Mouse (Mus musculus) stomach, embryonic 15.5 days (tissue): Measurements from ENCODE around the gene Baz2b. TPM values are rescaled to one million over a fixed set of nuclear protein-coding genes. Genes with fewer than 3 reads are reported as not detected.

Experiments used
- ATAC-seq: fragments of 200-750 bp; cut with Nextera tagmentation; 2 replicates; pipeline ENCODE4 v1.8.0; 2017; ENCODE audit warnings: low read depth, moderate number of reproducible peaks, moderate TSS enrichment; ENCODE audit not compliant: insufficient read depth, low FRiP score
- H3K27ac ChIP-seq: fragments of 300-500 bp; sonication (generic); 2 replicates; pipeline ENCODE4 v1.5.1; 2015; ENCODE audit warnings: mild to moderate bottlenecking, inconsistent platforms
- H3K27me3 ChIP-seq: fragments of 300-500 bp; sonication (generic); replicated peaks from 2 replicates; pipeline ENCODE4 v1.6.1; 2015; ENCODE audit warnings: inconsistent platforms
- H3K36me3 ChIP-seq: fragments of 300-500 bp; sonication (generic); 2 replicates; pipeline ENCODE4 v1.6.1; 2015; ENCODE audit warnings: inconsistent platforms
- H3K4me1 ChIP-seq: fragments of 300-500 bp; sonication (generic); 2 replicates; pipeline ENCODE4 v1.6.1; 2015; ENCODE audit warnings: inconsistent platforms
- H3K4me2 ChIP-seq: fragments of 300-500 bp; sonication (generic); 2 replicates; pipeline ENCODE4 v1.6.1; 2015; ENCODE audit warnings: mild to moderate bottlenecking, inconsistent platforms
- H3K4me3 ChIP-seq: fragments of 300-500 bp; sonication (generic); replicated peaks from 2 replicates; pipeline ENCODE4 v1.5.1; 2015; ENCODE audit warnings: inconsistent platforms
- H3K9ac ChIP-seq: fragments of 300-500 bp; sonication (generic); 2 replicates; pipeline ENCODE4 v1.6.1; 2015; ENCODE audit warnings: inconsistent platforms
- H3K9me3 ChIP-seq: fragments of 300-500 bp; sonication (generic); 2 replicates; pipeline ENCODE4 v1.6.1; 2016; ENCODE audit warnings: inconsistent platforms
- WGBS: fragments of 180-500 bp; shearing (Covaris S2); methylation state at CpG from one replicate; pipeline ENCODE4 v1.1.7; 2015; 5-methylcytosine and 5-hydroxymethylcytosine counted together
- polyA plus RNA-seq: library from polyadenylated mRNA; unstranded; fragments of >200 nt; fragmentation: Nextera tagmentation; extraction: Ambion mirVana; gene quantifications from 2 replicates; pipeline ENCODE4 v1.2.1, GENCODE M21; 2015

Baz2b gene
- polyA plus RNA-seq, 1 experiment from 2014 or later = 47.8 TPM

DNA sequence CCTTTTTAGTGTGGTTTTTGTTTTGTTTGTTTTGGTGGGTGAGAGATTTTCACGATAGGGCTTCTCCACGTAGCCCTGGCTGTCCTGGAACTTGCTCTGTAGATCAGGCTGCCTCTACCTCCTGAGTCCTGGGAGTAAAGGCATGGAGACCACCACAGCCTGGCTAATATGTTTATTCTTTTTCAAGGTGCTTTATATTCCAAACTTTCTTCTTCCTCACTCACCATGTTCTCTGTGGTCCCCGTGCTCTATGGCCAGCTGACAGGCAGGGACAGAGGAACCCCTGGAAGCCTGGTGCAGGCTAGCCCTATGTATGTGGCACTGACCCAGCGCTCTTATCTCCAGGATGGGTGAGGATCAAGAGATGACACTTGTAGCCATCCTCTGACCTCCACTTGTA, 94.7 kb downstream of the Baz2b start:
- ATAC-seq = no peak; the same call in 1 of the 2 replicates
- no peaks in the 10 kb centered on the region for H3K9me3 ChIP-seq
- H3K9ac ChIP-seq = no peak overlapping the region
- no peak overlapping the region for H3K4me3 ChIP-seq
- no peak overlapping the region for H3K27ac ChIP-seq
- no peak overlapping the region for H3K4me2 ChIP-seq
- no peaks in the 10 kb centered on the region for H3K27me3 ChIP-seq
- peaks cover 5% of the 10 kb centered on the region; the same call in 1 of the 2 replicates for H3K36me3 ChIP-seq
- WGBS = 77% methylated on average over 4 of the region's 4 CpGs
- H3K4me1 ChIP-seq = peaks cover 12% of the 10 kb centered on the region

DNA sequence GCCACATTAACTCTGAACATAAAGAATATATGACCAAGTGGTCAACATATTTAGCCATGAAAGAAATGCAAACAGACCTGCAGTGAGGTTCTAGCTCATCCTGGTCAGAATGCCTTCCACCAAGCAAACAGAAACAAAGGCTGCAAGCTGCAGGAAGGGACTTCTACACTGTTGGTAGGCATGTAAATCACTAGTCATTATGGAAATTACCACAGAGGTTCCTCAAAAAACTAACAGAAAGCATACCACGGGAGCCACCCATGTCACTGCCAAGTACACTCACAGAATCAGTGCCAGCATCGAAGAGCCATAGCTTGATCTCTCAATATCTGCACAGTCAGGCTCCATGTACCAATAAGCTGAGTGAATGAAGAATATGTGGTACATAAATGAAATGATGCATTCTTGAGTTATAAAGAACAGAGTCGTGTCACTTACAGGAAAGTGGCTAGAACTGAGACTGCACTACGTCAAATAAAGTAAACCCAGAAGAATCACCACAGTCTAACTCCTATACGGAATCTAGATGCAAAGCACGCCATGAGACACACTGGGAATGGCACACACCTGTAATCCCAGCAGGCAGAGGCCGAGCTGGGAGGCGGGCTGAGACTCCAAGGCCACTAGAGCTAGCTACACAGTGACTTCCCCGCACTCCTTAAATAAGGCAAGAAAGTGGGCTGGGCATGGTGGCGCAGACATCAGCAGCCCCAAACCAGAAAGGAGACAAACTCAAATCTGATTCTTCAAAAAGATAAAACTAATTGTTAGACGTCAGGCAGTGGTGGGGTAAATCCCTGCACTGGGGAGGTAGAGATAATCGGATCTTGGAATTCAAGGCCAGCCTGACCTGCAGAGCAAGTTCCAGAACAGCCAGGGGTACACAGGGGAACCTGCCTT, 95.7 kb downstream of the Baz2b start:
- 71% methylated on average over 12 of the region's 12 CpGs for WGBS
- no peak overlapping the region for H3K27ac ChIP-seq
- 0 out of 2 replicates have a peak, but pooled peaks have one; percentile 27 for ATAC-seq
- no peak overlapping the region for H3K9ac ChIP-seq
- peaks cover 5% of the 10 kb centered on the region; the same call in 1 of the 2 replicates for H3K36me3 ChIP-seq
- no peaks in the 10 kb centered on the region for H3K27me3 ChIP-seq
- H3K4me1 ChIP-seq = peaks cover 11% of the 10 kb centered on the region
- H3K9me3 ChIP-seq = no peaks in the 10 kb centered on the region
- no peak overlapping the region for H3K4me2 ChIP-seq
- no peak overlapping the region for H3K4me3 ChIP-seq

DNA sequence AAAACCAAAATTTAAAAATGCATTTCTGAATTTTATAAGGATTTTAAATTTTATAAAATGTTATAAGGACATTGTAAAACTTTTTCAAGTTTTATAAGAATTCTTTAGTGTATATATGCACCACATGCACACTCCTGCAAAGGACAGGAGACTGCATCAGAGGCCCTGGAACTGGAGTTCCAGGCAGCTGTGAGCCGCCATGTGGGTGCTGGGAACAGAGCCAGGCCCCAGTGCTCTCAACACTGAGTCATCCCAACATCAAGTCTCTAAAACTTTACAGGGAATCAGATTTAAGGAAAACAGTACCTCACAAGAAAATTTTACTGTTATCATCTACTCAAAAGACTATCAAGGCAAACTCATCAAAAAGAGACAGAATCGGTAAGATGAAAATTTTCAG, 97.5 kb downstream of the Baz2b start:
- H3K27me3 ChIP-seq = no peaks in the 10 kb centered on the region
- no peaks in the 10 kb centered on the region for H3K9me3 ChIP-seq
- 93% methylated on average over 2 of the region's 2 CpGs for WGBS
- no peak overlapping the region for H3K4me3 ChIP-seq
- H3K4me1 ChIP-seq = peaks cover 6% of the 10 kb centered on the region
- no peak overlapping the region for H3K9ac ChIP-seq
- peaks cover 5% of the 10 kb centered on the region; the same call in 1 of the 2 replicates for H3K36me3 ChIP-seq
- H3K4me2 ChIP-seq = no peak overlapping the region
- no peak overlapping the region for H3K27ac ChIP-seq
- no peak for ATAC-seq

DNA sequence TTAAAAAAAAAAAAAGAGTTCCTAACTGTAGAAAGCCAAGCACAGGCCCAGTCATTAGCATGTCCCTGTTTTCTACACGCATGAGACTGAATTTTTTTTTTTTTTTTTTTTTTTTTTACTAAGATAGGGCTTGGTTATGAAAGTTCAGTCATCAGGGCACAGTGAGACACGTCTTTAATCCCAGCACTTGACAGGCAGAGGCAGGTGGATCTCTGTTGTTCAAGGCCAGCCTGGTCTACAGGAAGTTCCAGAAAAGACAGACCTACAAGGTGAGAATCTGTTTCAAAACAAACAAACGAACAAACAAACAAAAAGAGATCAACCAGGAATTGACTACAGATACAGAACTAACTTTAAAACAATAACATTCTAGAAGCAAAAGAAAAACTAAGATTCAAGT, 100.6 kb downstream of the Baz2b start:
- WGBS = 86% methylated on average over 3 of the region's 3 CpGs
- H3K36me3 ChIP-seq = peaks cover 5% of the 10 kb centered on the region; the same call in 1 of the 2 replicates
- no peaks in the 10 kb centered on the region for H3K9me3 ChIP-seq
- H3K27me3 ChIP-seq = no peaks in the 10 kb centered on the region
- H3K9ac ChIP-seq = no peak overlapping the region
- H3K4me3 ChIP-seq = no peak overlapping the region
- peaks cover 5% of the 10 kb centered on the region for H3K4me1 ChIP-seq
- H3K4me2 ChIP-seq = no peak overlapping the region
- ATAC-seq = no peak
- no peak overlapping the region for H3K27ac ChIP-seq

DNA sequence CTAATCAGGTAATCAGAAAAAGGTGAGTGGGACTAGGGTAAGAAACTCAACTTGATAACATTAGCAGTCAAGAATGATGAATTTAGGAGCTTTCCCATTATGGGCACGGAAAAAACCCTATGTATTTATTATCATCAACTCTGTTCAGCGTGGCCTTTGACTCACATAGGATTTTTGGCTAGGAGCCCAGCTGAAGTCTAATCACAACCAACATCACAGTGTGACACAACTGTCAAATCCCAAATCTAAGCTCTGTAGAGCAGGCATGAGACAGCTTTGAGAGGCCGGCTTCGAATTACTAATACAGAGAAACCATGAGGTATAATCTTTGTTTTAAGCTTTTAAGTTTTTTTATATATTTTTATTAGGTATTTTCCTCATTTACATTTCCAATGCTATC, 113.0 kb downstream of the Baz2b start:
- WGBS = 72% methylated on average over 4 of the region's 4 CpGs
- H3K4me2 ChIP-seq = no peak overlapping the region
- H3K36me3 ChIP-seq = no peaks in the 10 kb centered on the region
- no peak overlapping the region for H3K27ac ChIP-seq
- H3K27me3 ChIP-seq = no peaks in the 10 kb centered on the region
- no peaks in the 10 kb centered on the region for H3K4me1 ChIP-seq
- H3K9ac ChIP-seq = no peak overlapping the region
- H3K4me3 ChIP-seq = no peak overlapping the region
- ATAC-seq = no peak
- H3K9me3 ChIP-seq = no peaks in the 10 kb centered on the region

DNA sequence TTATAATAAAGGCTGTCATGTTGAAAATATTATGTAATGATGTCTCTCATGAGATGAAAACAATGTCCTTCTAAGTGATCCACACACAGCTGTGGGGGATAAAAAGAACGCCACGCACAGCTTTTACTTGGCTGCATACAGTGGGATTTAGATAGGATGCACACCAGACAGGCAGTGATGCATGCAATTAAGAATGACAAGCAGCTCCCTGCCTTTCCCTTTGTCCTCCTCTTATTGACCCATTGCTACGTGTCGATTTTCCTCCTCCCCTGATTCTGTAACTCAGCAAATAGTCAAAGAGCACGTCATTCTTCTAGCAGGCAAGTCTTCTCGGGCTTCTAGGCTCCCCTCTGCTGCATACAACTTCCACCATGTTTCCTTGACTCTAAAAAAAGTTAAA, 119.4 kb downstream of the Baz2b start:
- Histone ChIP-seq H3K27ac (no peak overlapping the region), H3K4me2 (no peak overlapping the region), H3K4me1 (peaks cover 2% of the 10 kb centered on the region; the same call in 1 of the 2 replicates), H3K27me3 (no peaks in the 10 kb centered on the region), H3K36me3 (no peaks in the 10 kb centered on the region), H3K9me3 (no peaks in the 10 kb centered on the region), H3K9ac (no peak overlapping the region), H3K4me3 (no peak overlapping the region)
- ATAC-seq = no peak
- WGBS = 58% methylated on average over 6 of the region's 6 CpGs

DNA sequence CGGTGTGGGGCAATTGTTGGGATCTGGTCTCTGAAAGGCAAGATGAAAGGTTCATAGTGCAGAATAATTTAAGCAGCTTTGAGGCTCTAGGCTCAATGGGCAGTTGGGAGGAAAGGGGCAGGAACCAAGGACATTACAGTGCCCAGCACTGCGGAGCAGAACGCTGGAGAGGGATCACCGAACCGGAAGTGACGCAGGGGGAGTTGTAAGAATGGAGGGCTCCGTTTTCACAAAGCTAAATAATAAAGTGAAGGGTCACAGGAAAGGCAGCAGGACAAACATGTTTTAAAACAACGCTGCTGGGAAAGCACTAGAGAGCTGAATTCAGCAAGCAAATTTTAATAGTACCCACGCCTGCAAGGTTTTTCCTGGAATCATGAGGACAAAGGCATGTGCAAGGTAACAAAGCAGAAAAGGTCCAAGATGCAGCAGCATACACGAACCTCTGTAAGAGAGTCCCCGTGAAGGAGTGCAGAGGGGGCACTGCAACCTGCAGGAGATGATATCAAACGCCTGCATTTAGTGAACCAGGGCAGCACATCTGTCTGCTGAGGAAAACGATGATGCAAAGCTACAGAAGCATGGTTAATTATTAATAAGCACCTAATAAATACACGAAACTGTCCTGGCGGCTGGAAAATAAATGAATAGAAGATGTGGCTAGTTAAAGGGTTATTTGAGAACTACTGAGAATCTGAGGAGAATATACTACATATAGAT, 120.0 kb downstream of the Baz2b start:
- peaks cover 2% of the 10 kb centered on the region; the same call in 1 of the 2 replicates for H3K4me1 ChIP-seq
- WGBS = 66% methylated on average over 15 of the region's 15 CpGs
- no peak overlapping the region for H3K4me3 ChIP-seq
- H3K9ac ChIP-seq = no peak overlapping the region
- no peaks in the 10 kb centered on the region for H3K36me3 ChIP-seq
- ATAC-seq = no peak
- no peak overlapping the region for H3K4me2 ChIP-seq
- H3K27me3 ChIP-seq = no peaks in the 10 kb centered on the region
- H3K9me3 ChIP-seq = no peaks in the 10 kb centered on the region
- no peak overlapping the region for H3K27ac ChIP-seq

DNA sequence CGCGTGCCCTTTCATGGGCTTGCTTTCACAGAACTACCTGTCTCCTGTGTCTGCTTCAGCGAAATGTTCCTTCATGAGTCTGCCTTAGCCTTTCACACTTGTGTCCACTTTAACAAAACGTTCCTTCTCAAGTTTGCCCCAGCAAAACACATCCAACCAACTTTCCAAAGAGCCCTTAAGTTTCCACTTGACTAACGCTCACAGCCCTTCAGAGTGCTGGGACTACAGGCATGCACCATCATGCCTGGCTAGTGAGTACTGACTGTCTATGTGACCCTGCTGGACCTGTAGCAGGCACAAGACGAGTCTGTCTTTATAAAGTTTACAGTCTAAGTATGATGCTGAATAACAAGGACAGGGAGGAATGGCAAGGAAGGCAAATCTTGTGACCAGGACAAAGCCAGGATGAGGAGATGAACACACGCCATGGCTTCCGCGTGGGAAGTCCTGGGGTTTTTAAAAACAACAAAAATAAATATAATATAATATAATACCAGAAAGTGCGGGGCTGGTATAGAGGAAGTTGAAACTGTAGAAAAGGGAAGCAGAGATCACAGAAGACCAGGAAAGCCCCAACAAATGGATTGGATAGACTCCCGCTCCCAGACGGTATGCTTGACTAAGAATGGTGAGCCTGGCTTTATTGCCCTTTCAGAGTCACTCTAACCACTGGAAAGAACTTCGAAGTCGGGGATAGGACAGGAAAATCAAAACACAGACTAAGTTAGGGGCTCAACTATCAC, 120.7 kb downstream of the Baz2b start:
- Histone ChIP-seq H3K27ac (no peak overlapping the region), H3K9ac (no peak overlapping the region), H3K4me1 (peaks cover 2% of the 10 kb centered on the region; the same call in 1 of the 2 replicates), H3K9me3 (no peaks in the 10 kb centered on the region), H3K4me3 (no peak overlapping the region), H3K27me3 (no peaks in the 10 kb centered on the region), H3K36me3 (no peaks in the 10 kb centered on the region), H3K4me2 (no peak overlapping the region)
- no peak for ATAC-seq
- WGBS = 87% methylated on average over 14 of the region's 14 CpGs

DNA sequence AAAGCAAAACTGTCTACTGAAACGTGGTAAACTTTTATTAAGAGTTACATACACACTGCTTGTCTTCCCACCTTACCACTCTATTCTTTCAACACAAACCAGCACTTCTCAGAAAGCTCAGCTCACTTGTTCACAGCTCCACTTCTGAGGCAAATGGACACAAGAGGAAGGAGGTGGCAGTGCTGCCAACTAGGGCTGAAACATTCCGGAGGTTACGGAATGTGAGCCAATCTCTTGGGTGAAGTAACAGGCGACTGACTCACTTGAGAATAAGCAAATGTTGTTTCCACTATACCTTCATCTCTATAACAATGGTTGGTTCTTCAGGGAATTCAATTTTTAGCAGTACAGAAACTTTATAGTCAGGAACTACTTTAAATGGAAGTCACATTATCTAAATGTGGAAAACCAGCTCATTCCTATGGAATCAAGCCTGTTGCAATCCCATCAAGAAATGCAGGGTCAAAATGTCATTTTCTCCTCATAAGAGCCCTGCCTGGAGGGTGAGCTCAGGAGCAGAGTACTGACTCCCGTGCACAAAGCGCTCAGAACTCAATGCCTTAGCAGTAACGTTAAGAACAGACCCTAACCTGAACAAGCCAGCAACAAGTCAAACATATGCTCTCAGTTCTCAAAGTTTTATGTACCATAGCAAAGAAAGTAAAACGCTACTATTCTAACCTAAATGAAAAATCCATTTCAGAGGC, 123.3 kb downstream of the Baz2b start:
- Histone ChIP-seq H3K9me3 (no peaks in the 10 kb centered on the region), H3K36me3 (no peaks in the 10 kb centered on the region), H3K27ac (no peak overlapping the region), H3K4me3 (no peak overlapping the region), H3K9ac (no peak overlapping the region), H3K4me2 (no peak overlapping the region), H3K27me3 (no peaks in the 10 kb centered on the region), H3K4me1 (peaks cover 2% of the 10 kb centered on the region; the same call in 1 of the 2 replicates)
- 70% methylated on average over 8 of the region's 8 CpGs for WGBS
- ATAC-seq = no peak

DNA sequence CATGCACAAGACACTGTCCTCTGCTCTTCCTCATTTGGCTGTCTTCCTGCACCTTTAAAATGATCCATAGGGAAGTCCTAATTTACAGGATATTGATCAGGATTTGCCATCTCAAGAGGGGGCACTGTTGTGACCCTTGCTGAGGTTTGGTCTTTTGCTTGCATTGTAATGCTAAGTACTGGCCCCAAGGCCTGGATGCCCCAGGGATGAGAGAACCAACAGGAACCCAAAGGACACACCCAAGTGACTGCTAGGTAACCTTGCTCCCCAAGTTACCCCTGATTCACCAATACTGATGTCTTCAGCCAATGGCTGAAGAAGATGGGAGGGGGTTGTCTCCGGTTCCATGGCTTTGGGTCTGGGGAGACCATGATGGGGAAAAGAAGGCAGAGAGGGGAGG, 124.8 kb downstream of the Baz2b start:
- Histone ChIP-seq H3K27me3 (no peaks in the 10 kb centered on the region), H3K9ac (no peak overlapping the region), H3K4me3 (no peak overlapping the region), H3K27ac (no peak overlapping the region), H3K9me3 (no peaks in the 10 kb centered on the region), H3K4me1 (peaks cover 2% of the 10 kb centered on the region; the same call in 1 of the 2 replicates), H3K36me3 (no peaks in the 10 kb centered on the region), H3K4me2 (no peak overlapping the region)
- no peak for ATAC-seq
- WGBS = 86% methylated on average over 1 of the region's 1 CpGs

DNA sequence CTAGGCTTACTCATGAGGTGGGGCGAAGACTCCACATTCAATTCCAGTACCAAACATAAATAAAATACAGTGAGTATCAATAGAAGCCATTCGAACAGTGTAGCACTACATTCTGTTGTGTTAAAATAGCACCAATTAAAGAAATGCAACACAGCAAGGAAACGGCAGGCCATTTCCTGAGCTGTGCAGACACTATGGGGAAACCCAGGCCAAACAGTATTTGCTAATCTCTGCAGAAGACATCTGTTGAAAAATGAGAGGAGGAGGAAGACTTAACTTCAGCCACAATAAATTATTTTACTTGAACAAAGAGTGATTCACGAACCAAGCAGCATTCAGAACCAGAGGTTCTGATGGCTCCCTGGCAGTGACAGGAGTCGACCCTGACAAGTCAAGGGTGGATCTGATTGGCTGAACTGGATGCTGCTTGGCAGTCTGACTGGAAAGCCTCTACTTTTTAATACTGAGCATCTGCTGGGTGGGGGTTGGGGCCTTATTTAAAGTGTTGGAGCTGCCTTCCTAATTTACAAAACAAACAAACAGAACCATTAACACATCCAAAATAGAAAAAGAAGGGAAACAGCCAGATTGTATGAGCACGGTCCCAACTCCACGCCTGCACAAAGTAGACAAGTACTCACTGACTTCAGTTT, 126.5 kb downstream of the Baz2b start:
- Histone ChIP-seq H3K4me1 (no peaks in the 10 kb centered on the region), H3K27me3 (no peaks in the 10 kb centered on the region), H3K36me3 (no peaks in the 10 kb centered on the region), H3K4me2 (no peak overlapping the region), H3K9ac (no peak overlapping the region), H3K27ac (no peak overlapping the region), H3K4me3 (no peak overlapping the region), H3K9me3 (no peaks in the 10 kb centered on the region)
- no peak for ATAC-seq
- WGBS = 56% methylated on average over 7 of the region's 7 CpGs
